Mouse (Mus musculus) cerebellum, adult 11 months (tissue): ENCODE data around the gene Pde9a.

Source experiments
- DNase-seq: peaks from one replicate; pipeline ENCODE4 v3.0.0; 2022

Pde9a gene

DNA sequence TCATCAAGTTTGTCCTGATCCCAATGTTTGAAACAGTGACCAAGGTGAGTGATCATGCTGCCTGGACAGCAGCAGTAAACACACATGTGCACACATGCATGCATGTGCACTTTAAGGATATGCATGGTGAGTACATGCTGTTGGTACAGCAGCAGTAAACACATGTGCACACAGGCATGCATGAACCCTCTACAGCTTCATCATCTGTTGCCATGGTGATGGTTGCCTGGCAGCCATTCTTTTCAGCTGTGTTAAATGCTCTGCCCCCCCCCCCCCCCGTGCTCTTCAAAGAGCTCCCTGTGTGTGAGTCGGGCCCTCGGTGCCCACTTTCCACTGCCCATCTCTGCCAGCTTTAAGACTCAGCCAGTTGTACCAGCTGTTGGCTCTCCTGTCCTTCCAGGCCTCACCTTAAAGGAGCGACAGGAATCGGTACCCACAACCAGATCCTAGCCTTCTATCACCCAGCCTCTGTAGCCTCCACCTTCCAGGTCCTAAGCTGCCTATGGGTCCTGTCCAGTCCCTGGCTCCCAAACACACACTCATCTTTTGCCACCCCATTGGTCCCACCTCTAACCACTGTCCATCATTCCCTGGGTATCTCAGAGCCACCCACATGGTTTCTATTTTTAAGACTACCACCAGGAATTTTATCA is 84.9 kb downstream of the Pde9a start:
- no peak for DNase-seq

GRCm38 (mm10) chr17:31474388-31474787 is 88.4 kb downstream of the Pde9a start:
- DNase-seq, result no peak

GRCm38 (mm10) chr17:31478606-31479005 is 92.6 kb downstream of the Pde9a start:
- no peak for DNase-seq

DNA sequence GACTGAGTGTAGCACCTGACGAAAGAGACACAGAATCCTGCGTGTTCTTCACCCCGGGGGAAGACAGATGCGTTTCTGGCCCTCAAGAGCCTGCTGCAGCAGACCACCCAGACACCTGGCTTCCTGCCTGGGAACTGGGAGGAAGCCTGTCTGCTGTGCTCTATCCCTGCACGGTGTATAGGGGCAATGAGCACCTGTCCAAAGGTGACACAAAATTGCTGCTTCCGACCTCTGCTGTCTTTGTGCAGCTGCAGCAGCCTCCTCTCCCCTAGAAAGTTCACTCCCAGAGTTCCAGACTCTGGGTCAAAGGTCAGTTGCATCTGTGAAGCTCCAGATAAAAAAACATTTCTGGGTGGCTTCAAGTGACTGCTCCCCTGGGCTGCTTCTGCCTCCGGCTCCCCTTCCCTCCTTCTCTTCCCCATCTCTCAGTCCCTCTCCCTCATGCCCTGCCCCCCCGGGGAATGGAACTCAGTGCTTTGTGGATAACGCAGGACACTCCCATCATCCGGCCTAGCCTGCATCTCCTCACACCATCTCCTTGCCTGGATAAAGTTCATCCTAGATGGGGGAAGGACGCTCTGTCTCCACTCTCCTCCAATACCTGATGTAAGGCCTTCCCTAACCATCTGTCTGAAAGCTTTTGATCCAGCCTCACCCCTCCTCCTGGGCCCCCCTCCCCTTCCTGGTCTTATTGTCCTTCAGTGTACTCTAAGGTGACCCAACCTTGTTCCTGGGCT is 93.3 kb downstream of the Pde9a start:
- DNase-seq, result no peak

- no peak for DNase-seq
These were observed 100.7 kb downstream of the Pde9a start for GRCm38 (mm10) chr17:31486616-31487198.

GRCm38 (mm10) chr17:31487433-31488060 is 101.5 kb downstream of the Pde9a start:
- no peak for DNase-seq

- DNase-seq, result no peak
These were observed 105.3 kb downstream of the Pde9a start for GRCm38 (mm10) chr17:31491355-31491754.

DNA sequence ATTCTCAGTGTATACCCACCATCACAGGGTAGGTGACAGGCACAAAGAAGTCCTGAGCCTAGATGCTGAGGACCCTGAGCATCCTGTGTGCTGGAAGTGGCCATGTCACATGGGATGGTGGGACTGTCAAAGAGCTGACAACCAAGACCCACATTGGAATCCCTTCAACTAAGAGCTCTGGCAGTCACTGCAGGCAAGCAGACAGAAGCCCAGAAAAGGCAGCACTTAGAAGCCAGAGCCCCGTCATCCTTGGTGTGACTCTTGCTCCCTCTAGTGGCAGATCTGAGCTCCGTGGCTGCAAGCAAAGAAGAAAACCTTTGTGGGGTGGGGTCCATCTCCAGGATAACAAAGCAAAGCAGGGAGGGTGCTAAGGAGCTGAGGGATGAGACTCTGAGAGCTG is 106.4 kb downstream of the Pde9a start:
- peak; percentile 74 for DNase-seq

GRCm38 (mm10) chr17:31494989-31495388 is 109.0 kb downstream of the Pde9a start:
- no peak for DNase-seq

DNA sequence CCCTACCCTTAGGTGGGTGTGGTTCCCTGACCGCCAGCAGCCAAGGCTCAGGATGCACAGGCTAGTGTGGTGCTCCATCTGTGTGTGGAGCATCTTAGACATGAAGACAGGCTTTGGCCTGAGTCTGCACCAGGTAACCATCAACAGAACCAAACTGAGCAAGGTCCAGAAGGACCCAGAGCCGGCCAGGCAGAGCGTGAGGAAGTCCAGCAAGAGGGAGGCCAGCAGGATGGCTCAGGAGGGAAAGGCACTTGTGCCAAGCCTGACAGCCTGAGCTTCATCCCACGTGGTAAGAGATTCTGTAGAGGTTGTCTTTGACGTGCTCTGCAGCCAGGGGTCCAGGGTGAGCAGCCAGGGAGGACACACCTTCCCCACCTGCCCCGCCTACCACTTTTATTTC is 111.7 kb downstream of the Pde9a start:
- DNase-seq, result peak; percentile 48

DNA sequence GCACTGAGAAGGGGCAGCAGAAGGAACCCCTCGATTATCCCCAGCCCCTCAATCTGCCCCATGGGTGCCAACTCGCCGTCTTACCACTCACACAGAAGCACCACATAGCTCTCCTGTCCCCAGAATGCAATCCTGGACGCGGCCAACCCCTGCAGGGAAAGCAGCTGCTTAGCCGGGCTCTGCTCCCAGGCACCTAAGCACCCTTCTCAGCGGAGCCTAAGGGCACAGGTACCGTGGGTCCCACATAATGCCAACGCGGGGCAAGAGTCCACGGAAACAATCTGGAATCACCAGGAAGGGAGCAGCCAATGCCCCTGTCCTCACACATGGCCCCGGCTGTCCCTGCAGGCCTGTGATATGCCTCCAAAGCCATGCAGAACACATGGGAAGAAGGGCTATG is 113.7 kb downstream of the Pde9a start:
- DNase-seq, result no peak

DNA sequence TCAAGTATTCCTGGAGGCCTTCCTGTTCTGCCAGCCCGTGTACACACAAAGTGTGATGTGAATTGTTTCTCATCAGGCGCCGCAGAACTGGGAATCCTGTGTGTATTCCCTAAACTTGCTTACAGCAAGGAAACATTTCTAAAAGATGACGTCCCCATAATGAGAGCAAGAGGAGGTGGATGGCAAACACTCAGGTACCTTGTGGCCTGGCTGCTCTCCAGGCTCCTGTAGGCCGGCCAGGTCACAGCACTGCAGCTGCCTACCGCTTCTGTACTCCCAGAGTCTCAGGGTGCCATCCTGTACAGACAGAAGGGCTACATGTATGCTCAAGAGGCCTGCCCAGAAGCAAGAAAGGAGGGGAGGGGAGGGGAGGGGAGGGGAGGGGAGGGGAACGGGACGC is 114.4 kb downstream of the Pde9a start:
- DNase-seq, result no peak

DNA sequence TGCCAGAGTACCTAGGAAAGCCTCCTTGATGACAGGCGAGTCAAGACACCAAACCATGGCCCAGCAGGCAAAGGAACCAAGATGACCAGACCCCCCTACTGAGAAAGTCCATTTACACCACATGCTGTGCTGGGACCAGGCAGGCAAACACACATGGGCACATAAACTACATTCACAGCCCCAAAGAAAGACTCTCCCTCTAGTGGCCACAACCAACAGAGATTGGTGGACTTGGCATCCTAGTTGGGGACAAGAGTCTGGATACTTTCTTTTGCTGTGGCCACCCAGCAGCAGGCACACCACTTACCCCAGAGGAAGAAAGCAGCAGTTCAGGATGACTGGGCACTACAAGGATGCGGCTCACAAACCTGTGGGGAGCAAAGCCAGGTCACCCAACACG is 114.9 kb downstream of the Pde9a start:
- DNase-seq, result no peak

DNA sequence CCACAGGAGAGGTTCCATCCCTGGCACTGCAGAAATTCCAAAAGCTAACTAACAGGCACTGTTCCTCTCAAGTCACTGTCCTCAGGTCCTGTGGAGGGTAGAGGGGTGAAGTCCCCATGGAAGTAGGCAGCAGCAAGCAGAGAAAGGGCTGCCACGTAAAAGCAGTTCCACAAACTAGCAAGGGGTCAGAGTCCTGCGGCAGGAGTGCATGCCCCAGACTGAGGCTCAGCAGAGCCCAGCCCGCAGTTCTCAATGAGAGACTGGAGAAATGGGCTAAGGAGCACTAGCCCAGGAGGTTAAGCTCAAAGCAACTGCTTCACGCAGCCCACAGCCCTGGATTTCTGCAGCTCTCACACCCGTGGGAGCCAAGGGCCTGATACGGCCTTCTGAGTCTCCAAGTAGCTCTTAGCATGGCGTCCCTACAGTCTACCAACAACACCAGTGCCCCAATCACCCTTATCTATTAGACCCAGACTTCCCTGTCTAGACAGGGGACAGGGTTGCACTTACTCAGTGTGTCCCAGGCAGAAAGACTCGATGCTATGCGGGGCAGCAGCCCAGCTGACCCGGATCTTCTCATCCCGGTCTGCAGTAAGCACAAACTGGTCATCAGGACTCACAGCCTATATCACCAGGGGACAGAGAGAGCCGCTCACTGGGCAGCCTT is 116.4 kb downstream of the Pde9a start:
- no peak for DNase-seq

DNA sequence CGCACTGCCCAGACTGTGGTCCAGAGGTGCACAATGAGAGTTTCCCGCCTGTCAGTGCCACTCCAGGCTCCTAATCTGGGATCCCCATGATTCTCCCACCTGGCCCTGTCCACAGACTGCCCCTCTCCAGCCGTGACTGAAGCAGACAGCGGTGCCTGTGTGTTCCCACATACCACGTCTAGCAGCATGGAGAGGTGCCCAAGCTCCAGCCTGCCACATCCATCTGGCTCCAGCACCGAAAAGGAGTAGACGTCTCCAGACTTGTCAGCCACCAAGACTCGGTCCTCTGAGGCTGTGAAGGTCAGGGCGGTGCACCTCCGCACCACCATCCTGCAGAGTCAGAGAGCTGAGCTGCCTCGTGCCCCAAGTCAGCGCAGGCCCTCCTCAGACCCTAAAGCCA is 117.3 kb downstream of the Pde9a start:
- no peak for DNase-seq

- no peak for DNase-seq
These were observed 117.9 kb downstream of the Pde9a start for GRCm38 (mm10) chr17:31503936-31504335.

- DNase-seq, result no peak
These were observed 119.0 kb downstream of the Pde9a start for GRCm38 (mm10) chr17:31505013-31505412.

DNA sequence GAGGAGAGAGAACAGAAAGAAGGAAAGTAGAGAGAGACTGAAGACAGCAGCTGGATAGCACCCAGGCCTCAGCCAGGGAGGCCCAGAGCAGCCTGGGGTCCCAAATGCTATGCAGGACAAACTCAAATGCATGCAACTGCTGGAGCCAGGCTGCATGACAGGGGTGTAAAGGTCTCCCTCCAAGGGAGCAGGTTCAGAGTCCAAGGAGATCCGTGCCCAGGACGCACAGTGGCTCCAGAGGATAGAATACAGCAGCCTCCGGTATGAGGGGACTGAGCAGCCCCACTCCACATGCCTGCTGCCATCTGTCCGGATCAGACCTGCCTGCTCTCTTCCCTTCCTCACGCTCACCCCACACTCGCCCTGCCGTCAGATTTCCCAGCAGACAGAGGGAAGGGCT is 120.3 kb downstream of the Pde9a start:
- DNase-seq, result no peak

DNA sequence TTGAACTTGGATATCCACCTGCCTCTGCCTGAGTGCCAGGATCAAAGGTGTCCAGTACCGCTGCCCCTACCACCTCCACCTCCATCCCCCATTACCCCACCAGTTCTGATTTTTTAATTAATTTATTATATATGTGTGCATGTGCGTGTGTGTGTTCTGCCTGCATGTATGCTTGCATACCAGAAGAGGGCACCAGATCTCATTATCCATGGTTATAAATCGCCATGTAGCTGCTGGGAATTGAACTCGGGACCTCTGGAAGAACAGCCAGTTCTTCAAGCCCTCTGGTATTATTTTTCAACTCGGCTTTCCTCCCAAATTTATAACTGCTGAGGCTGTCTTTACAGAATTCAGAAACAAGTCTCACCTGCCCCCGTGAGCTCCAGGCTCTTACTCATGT is 124.9 kb downstream of the Pde9a start:
- DNase-seq, result no peak

DNA sequence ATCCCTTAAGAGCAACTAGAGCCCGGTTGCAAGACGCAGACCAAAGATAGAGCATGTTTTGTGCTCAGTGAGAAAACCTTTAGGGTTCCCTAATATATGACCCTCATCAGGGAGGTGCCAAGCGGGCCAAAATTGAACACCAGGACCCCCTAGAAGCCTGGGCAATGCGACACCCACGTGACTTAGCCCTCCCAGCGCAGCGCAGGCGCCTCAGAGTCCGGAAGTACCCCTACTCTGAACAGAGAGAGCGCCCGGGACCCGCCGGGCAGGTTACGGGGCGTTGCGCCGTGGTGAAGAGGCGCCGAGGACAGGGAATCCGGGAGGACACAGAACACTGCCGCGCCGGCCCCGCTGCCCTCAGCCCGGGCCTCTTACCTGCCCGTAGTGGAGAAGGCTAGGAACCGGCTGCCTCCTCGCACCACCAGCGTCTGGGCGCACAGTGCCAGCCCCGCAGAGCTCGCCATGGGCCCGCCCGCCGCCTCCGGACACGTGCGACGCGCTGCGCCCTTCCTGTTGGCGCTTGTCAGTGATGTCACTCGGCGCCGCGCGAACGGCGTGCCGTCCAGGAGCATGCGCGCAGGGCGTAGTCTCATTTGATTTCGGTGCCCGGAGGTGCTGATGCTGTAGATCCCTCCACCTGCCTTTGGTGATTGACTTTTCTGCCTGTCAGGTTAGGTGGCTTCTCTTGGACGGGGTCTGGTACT is 125.9 kb downstream of the Pde9a start:
- peak; percentile 84 for DNase-seq

- no peak for DNase-seq
These were observed 126.6 kb downstream of the Pde9a start for GRCm38 (mm10) chr17:31512593-31512992.

GRCm38 (mm10) chr17:31514696-31515095 is 128.7 kb downstream of the Pde9a start:
- no peak for DNase-seq
